Mouse (Mus musculus): ENCODE data around the gene Hnrnpab. TPM values are rescaled to one million over a fixed set of nuclear protein-coding genes. Genes with fewer than 3 reads are reported as not detected.
"Not testable (repeated sequence)": the region's sequence is repeated elsewhere in the genome, so short reads cannot be mapped to it uniquely, and the experiment has no call there.

Gene Hnrnpab
- total and polyA plus RNA-seq, 3 experiments = 893 to 2,181 (median 1,100) TPM

DNA sequence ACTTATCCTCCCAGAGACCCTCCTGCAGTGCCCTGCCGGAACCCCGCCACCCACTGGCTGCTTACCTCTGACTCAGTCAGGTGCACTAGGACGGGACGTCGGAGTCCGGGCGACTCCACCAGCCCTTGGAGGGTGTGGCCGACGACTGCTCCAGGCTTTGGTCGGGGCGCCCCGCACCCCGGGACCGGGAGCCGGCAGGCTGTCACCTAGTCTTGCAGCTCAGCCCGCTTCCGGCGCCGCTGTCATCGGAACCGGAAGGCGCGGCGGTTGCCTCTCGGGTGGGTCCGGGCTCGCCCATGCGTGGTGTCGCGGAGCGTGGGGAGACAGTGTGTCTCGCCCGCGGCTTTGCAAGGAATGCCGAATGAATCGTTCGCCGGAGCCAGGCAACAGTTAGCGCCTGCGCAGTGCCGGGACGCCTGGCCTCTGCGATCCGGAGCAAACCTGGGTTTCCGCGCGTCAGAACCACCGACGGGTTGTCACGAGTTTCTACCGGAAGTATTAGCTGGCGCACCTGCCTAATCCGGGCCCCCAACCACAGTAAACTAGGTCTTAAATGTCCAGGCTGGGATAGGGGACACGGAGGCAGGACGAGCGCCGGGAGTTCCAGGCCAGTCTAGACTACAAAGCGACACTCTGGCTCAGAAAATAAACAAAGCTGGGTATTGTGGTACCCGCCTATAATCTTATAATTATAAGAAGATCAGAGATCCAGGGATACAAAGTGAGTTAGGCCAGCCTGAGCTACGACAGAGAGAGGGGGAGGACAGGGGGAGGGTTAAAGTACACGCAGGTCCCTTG lies 29.1 kb upstream of the Hnrnpab start, which contains the start of gene Rmnd5b (continued):
- TF ChIP-seq MYC (IDR thresholded peaks at IDR 0.05; ENCODE audit: low read depth, low read length) = peak; percentile 50
- peak; percentile 42; the same call in 1 of the 2 replicates for TF ChIP-seq ZMIZ1 (IDR thresholded peaks at IDR 0.05; ENCODE audit: low read depth, low read length)
- no peak; the same call in none of the 2 replicates for TF ChIP-seq IRF4 (IDR thresholded peaks at IDR 0.05; ENCODE audit: low read depth, low read length)
- no peak for TF ChIP-seq MAZ (IDR thresholded peaks at IDR 0.05; ENCODE audit: low read depth, low read length)
- TF ChIP-seq ZC3H11A (IDR thresholded peaks at IDR 0.05; ENCODE audit: low read depth, low read length) = no peak
- peak; percentile 93 for TF ChIP-seq BHLHE40 (IDR thresholded peaks at IDR 0.05; ENCODE audit: low read depth, low read length)
- peak; percentile 66 for TF ChIP-seq MEF2A (IDR thresholded peaks at IDR 0.05; ENCODE audit: borderline replicate concordance, low read depth, low read length)
- peak; percentile 64; the same call in 1 of the 2 replicates for TF ChIP-seq MXI1 (IDR thresholded peaks at IDR 0.05; ENCODE audit: low read depth, low read length)
- no peak for TF ChIP-seq POLR2AphosphoS2 (IDR thresholded peaks at IDR 0.05; ENCODE audit: low read depth, low read length)
- peak; percentile 64; the same call in 1 of the 2 replicates for TF ChIP-seq NELFE (IDR thresholded peaks at IDR 0.05; ENCODE audit: low read depth, low read length)
- TF ChIP-seq ZNF384 (IDR thresholded peaks at IDR 0.05; ENCODE audit: low read depth, low read length) = no peak
- TF ChIP-seq RAD21 (IDR thresholded peaks at IDR 0.05; ENCODE audit: low read depth, low read length) = no peak
- TF ChIP-seq GABPA (IDR thresholded peaks at IDR 0.05; ENCODE audit: insufficient replicate concordance, low read depth, low read length) = no peak; the same call in 1 of the 2 replicates

DNA sequence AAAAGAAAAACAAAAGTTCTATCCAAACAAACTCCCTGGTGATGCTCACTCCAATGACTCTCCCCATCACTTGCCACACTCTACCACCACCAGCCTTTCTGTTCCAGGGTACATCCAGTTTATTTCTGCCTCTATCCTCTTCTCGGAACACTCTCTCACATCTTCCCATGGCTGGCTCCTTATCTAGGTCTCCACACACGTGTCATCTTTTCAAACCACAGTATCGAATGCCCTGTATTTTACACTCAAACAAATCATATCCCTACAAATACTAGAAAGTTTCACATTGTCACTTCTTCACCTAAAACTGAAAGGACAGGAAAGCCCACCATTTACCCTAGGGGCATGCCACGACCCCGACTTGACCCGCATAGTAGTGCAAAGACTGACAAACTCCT lies 28.5 kb upstream of the Hnrnpab start:
- DNase-seq (ENCODE audit: extremely low read depth) = no peak
- peak overlapping the region; percentile 65 to 95 (median 88) for H3K4me3 ChIP-seq (replicated peaks in 1 of 3; ENCODE audit: low read depth in 2 of 3, low read length in 2 of 3, poor library complexity in 1 of 3)
- peaks cover 3 to 66% of the 10 kb centered on the region in 2 experiments; a peak in 2 of 4 replicates for H3K4me1 ChIP-seq (ENCODE audit: control insufficient read depth in 1 of 2, insufficient read depth in 2 of 2)
- in situ Hi-C loops (cut with MboI; ENCODE audit: low pct_ligation_motif_present, low pct_unique_long_range_greater_than_20kb, low sequenced_read_pairs) (no loop called here), dilution Hi-C loops (cut with MboI; ENCODE audit: extremely low pct_ligation_motif_present, extremely low pct_unique_long_range_greater_than_20kb, low sequenced_read_pairs) (no loop called here)
- peak overlapping the region; percentile 68; the same call in 1 of the 2 replicates for H3K27ac ChIP-seq (ENCODE audit: insufficient read depth, low read depth)
- peak overlapping the region; percentile 86 for H3K4me2 ChIP-seq (ENCODE audit: insufficient read depth, low read depth, poor library complexity, severe bottlenecking)
- no peaks in the 10 kb centered on the region for H3K9me3 ChIP-seq (replicated peaks; ENCODE audit: low read length)
- H3K79me2 ChIP-seq (replicated peaks; ENCODE audit: control insufficient read depth, extremely low read depth, insufficient read depth, poor library complexity, severe bottlenecking) = peaks cover 9% of the 10 kb centered on the region; the same call in 1 of the 2 replicates
- peak overlapping the region; percentile 94 for H3K9ac ChIP-seq (ENCODE audit: insufficient read depth, low read depth)
- TF ChIP-seq USF2 (conservative IDR thresholded peaks at IDR 0.05; ENCODE audit: low read depth, low read length) (no peak), MYC (IDR thresholded peaks at IDR 0.05; ENCODE audit: low read depth, low read length) (0 out of 2 replicates have a peak, but pooled peaks have one; percentile 22)
- no peaks in the 10 kb centered on the region for H3K27me3 ChIP-seq (replicated peaks)
- peaks cover 4 to 40% of the 10 kb centered on the region in 2 experiments for H3K36me3 ChIP-seq (replicated peaks in 1 of 2; ENCODE audit: control insufficient read depth in 1 of 2, insufficient read depth in 1 of 2, low read length in 1 of 2)

DNA sequence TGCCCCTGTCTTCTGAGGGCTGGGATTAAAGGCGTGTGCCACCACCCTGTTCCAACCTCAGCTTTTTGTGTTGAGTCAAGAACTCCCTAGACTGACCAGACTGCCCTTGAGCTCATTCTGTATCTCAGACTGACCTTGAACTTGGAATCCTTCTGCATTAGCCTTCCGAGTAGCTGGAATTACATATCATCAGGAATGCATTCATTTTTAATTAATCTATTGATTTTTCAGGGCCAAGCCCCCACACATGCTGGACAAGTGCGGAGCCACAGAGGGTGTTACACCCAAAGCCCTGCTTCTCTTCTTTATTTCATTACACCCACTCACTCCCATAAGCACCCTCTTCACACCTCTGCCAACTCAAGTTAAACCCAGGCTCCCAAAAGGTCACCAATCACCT lies 27.1 kb upstream of the Hnrnpab start:
- peaks cover 14 to 52% of the 10 kb centered on the region in 2 experiments for H3K36me3 ChIP-seq (replicated peaks in 1 of 2; ENCODE audit: control insufficient read depth in 1 of 2, insufficient read depth in 1 of 2, low read length in 1 of 2)
- TF ChIP-seq CHD2 (IDR thresholded peaks at IDR 0.05; ENCODE audit: low read length) (no peak), BHLHE40 (IDR thresholded peaks at IDR 0.05; ENCODE audit: low read depth, low read length) (no peak), MAFK (IDR thresholded peaks at IDR 0.05; ENCODE audit: insufficient replicate concordance, low read length) (no peak)
- DNase-seq (ENCODE audit: extremely low read depth) = no peak
- no peaks in the 10 kb centered on the region for H3K9me3 ChIP-seq (replicated peaks; ENCODE audit: low read length)
- in situ Hi-C loops (cut with MboI; ENCODE audit: low pct_ligation_motif_present, low pct_unique_long_range_greater_than_20kb, low sequenced_read_pairs) = no loop called here
- H3K79me2 ChIP-seq (replicated peaks; ENCODE audit: control insufficient read depth, extremely low read depth, insufficient read depth, poor library complexity, severe bottlenecking) = peaks cover 9% of the 10 kb centered on the region; the same call in 1 of the 2 replicates
- no peak overlapping the region for H3K4me3 ChIP-seq (replicated peaks in 1 of 3; ENCODE audit: low read depth in 2 of 3, low read length in 2 of 3, poor library complexity in 1 of 3)
- H3K4me1 ChIP-seq (ENCODE audit: control insufficient read depth in 1 of 2, insufficient read depth in 2 of 2) = peaks cover 3 to 54% of the 10 kb centered on the region in 2 experiments; a peak in 2 of 4 replicates
- no peaks in the 10 kb centered on the region for H3K27me3 ChIP-seq (replicated peaks)
- dilution Hi-C loops (cut with MboI; ENCODE audit: extremely low pct_ligation_motif_present, extremely low pct_unique_long_range_greater_than_20kb, low sequenced_read_pairs) = no loop called here
- H3K27ac ChIP-seq (ENCODE audit: insufficient read depth, low read depth) = no peak overlapping the region
- no peak overlapping the region for H3K9ac ChIP-seq (ENCODE audit: insufficient read depth, low read depth)
- no peak overlapping the region for H3K4me2 ChIP-seq (ENCODE audit: insufficient read depth, low read depth, poor library complexity, severe bottlenecking)

DNA sequence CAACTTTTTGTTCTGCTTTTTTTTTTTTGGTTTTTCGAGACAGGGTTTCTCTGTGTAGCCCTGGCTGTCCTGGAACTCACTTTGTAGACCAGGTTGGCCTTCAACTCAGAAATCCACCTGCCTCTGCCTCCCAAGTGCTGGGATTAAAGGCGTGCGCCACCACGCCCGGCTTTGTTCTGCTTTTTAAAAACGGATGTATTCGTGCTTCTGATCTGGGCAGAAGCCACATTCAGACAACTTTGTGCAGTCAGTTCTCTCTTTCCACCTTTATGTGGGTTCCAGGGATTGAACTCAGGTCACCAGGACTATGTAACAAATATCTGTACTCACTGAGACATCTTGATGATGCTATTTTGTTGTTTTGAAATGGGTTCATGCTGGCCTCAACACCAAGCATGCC lies 26.6 kb upstream of the Hnrnpab start:
- H3K27ac ChIP-seq (ENCODE audit: insufficient read depth, low read depth); H3K9me3 ChIP-seq (replicated peaks; ENCODE audit: low read length); H3K9ac ChIP-seq (ENCODE audit: insufficient read depth, low read depth); H3K4me2 ChIP-seq (ENCODE audit: insufficient read depth, low read depth, poor library complexity, severe bottlenecking); dilution Hi-C loops (cut with MboI; ENCODE audit: extremely low pct_ligation_motif_present, extremely low pct_unique_long_range_greater_than_20kb, low sequenced_read_pairs); H3K27me3 ChIP-seq (replicated peaks); in situ Hi-C loops (cut with MboI; ENCODE audit: low pct_ligation_motif_present, low pct_unique_long_range_greater_than_20kb, low sequenced_read_pairs); H3K79me2 ChIP-seq (replicated peaks; ENCODE audit: control insufficient read depth, extremely low read depth, insufficient read depth, poor library complexity, severe bottlenecking); DNase-seq (ENCODE audit: extremely low read depth); H3K4me3 ChIP-seq (replicated peaks in 1 of 3; ENCODE audit: low read depth in 2 of 3, low read length in 2 of 3, poor library complexity in 1 of 3): not testable (repeated sequence)
- Histone ChIP-seq H3K36me3 (replicated peaks in 1 of 2; ENCODE audit: control insufficient read depth in 1 of 2, insufficient read depth in 1 of 2, low read length in 1 of 2) (peaks cover 17 to 56% of the 10 kb centered on the region in 2 experiments), H3K4me1 (ENCODE audit: control insufficient read depth in 1 of 2, insufficient read depth in 2 of 2) (peaks cover 3 to 49% of the 10 kb centered on the region in 2 experiments; a peak in 2 of 4 replicates)
